Mouse (Mus musculus) embryonic fibroblast, embryonic 13.5 days (primary cell): ENCODE measurements at regions not wholly inside any gene's neighbourhood (a gene's known extent, or its start where the extent isn't known, plus 50 kb on each side); places are given as distances from the start of the nearest gene placed in this dataset.

Experiments
- CTCF ChIP-seq: IDR thresholded peaks from 2 replicates; pipeline ENCODE4 v1.5.1; 2011; ENCODE audit warnings: mild to moderate bottlenecking, control low read depth, low read length, moderate library complexity, borderline replicate concordance; ENCODE audit not compliant: insufficient read depth
- POLR2A ChIP-seq: IDR thresholded peaks from 2 replicates; pipeline ENCODE4 v1.6.1; 2011; ENCODE audit warnings: low read depth, mild to moderate bottlenecking, control low read depth, low read length, moderate library complexity

DNA sequence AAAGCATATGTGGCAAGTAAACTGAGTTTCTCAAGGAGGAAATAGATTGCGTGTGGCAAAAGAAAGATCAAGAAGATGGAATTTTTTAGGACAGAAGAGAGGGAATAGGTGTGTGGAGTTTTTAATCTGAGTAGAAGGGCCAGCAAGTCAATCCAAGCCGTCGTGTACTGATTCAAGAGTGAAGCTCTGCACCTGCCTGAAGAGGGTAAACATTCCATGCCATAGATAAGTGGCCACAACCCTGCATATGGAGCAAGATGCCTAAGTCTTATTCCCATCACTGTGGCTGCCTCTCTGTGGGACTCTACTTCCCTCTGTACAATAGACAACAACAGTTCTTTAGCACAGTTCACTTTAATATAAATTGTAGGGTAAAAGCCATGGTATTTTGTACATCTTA is 443.4 kb downstream of the Tns1 start:
- TF ChIP-seq CTCF: no peak
- TF ChIP-seq POLR2A: no peak
